Mouse (Mus musculus): ENCODE measurements around the gene Kcnab2.

The Kcnab2 gene

DNA sequence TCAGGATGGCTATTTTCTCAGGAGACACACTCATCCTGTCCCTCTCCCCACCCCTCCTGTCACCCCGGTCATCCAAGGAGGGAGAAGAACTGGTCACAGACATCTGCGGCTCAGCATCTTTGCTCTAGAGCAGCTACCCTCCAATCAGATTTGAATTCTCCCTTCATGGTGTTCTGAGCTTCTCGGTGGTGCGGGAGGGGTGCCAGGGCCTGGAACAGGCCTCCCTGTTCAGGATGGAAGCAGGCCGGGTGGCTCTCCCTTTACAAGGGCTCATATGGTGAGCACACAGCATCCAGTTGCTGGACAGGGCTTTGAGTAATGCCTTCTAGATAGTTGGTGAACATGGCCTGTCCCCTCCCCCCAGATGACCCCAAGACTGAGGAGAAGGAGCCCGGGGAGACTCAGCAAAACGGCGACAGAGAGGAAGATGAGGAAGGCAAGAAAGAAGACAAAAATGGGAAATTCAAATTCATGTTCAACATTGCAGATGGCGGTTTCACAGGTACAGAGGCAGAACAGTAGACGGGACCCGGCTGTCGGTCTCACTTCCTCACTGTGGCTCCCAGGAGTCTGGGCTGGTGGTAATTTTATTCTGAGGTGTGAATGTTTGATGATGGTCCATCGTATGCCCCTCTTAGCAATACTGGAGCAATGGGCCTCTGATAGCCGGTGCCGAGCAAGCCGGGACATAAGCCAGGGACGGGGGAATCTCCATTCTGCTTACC, 95.0 kb downstream of the Kcnab2 start:
- DNase-seq (ENCODE audit: low read depth): no peak

- DNase-seq (ENCODE audit: low read depth): no peak
Observed at GRCm38 (mm10) chr4:152365228-152365627, 112.4 kb downstream of the Kcnab2 start.

DNA sequence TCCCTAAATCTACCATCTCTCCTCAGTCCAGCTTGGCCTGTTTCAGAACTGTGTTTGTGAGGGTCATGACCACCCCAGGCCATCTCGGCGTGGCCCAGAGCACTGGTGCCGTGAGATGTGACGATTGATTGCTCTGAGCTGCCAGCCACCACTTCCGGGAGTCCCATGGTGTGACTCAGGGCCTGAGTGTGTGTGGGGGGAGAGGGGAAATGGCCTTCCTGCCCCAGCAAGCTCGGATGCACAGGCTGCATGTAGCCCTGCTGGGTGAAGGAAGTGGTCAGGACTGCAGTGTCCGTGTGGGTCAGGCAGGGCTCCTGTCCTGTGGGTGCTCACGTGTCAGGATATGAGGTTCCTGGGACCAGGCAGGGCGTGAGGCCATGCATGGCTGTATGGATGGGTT, 115.5 kb downstream of the Kcnab2 start:
- no peak for DNase-seq (ENCODE audit: low read depth)

DNA sequence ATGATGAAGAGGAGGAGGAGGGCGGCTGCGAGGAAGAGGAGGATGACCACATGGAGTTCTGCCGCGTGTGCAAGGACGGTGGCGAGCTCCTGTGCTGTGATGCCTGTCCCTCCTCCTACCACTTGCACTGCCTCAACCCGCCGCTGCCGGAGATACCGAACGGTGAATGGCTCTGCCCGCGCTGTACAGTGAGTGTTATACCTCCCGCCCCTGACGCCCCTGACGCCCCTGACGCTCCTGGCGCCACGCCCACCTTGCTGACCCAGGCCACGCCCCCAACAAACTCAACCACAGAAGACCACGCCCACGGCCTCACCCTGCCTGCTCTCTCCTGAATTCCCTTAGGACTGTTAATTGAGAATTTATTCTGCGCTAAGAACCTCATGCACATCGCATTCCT, 116.8 kb downstream of the Kcnab2 start:
- no peak for DNase-seq (ENCODE audit: low read depth)

DNA sequence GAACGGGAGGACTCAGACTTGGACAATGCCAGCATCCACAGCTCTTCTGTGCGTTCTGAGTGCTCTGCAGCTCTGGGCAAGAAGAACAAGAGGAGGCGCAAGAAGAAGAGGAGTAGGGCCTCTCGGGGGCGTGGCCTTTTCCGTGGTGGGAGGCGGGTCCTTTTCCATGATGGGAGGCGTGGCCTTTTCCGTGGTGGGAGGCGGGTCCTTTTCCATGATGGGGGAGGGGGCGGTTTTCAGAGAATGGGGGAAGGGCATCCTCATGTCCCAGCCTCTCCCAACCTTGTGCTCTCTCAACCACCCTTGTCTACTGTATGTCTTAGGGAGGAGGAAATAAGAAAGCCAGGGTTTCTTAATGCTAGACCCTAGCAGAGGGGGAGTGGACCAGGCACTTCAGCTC, 118.0 kb downstream of the Kcnab2 start:
- DNase-seq (ENCODE audit: low read depth): no peak

DNA sequence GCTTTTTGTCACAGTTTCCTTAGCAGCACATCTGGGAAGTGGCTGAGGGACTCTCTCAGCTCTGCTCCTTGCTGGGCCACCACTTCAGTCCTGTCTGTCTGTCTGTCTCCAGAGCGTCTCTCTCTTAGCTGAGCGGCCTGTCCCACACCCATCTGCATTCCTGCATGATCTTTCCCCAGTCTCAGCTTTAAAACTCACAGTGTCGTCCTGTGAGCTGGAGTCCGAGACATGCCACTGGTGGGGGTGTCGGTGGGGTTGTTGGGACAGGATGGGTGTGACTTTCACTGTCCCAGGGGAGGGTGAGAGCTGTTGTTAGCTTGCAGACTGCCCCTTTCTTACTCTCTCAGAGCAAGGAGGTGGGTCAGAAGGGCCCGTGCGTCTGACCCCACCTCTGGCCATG, 122.0 kb downstream of the Kcnab2 start:
- DNase-seq (ENCODE audit: low read depth): no peak

DNA sequence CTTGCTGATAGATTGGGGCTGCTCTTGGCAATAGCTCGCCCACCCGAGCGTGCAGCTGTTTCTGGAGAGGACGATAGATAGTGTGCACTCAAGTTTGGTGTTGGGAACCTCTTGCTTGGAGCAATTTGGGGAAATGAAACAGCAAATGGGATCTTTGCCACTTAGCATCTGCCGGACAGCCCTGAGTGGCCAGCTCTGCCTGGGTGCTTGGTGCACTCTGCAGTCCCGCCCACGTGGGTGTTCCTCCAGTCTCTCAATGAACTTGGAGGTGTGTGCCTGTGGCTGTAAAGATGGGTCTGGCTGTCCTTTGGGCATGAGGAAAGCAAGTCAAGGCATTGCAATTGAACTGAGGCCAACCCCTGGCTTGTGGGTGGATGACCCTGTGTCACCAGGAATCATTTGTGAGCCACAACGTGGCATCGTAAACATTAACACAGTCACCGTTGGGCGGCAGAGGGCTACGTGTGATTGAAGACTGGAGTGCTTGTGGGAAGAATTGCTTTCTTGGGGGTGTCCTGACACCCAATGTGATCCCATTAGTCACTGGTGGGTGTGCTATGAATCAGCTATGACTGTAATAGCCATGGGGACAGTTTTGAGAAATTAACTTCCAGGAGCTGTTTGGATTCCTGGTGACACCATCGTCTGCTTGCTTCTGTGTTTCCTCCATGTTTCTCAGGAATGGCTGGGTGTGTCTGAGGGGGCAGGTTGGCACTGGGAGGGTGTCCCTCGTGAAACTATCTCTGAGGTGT, 123.6 kb downstream of the Kcnab2 start:
- DNase-seq (ENCODE audit: low read depth): no peak

- no peak for DNase-seq (ENCODE audit: low read depth)
Observed at GRCm38 (mm10) chr4:152351422-152352305, 126.0 kb downstream of the Kcnab2 start.

- no peak for DNase-seq (ENCODE audit: low read depth)
Observed at GRCm38 (mm10) chr4:152350722-152351421, 126.8 kb downstream of the Kcnab2 start.

- no peak for DNase-seq (ENCODE audit: low read depth)
Observed at GRCm38 (mm10) chr4:152349837-152350381, 127.8 kb downstream of the Kcnab2 start.

- no peak for DNase-seq (ENCODE audit: low read depth)
Observed at GRCm38 (mm10) chr4:152345120-152345889, 132.4 kb downstream of the Kcnab2 start.

DNA sequence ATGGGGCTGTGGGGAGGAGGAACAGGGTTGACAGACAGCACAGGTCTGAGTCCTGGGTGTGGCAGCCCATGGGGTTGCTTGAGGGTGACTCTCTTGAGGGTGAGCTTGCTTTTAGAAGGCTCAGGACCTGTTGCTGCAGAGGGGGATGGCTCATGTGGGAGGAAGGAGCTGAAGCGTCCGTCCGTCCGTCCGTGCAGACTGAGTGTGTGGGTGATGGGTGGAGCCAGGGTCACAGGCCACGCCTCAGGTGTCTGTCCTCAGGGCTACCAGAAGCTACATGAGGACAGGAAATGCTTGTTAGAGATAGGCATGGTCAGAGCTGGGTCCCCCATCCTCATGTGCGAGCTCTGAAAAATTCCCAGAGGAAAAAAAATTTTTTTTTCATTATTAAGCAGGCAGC, 133.0 kb downstream of the Kcnab2 start:
- DNase-seq (ENCODE audit: low read depth): no peak

- DNase-seq (ENCODE audit: low read depth): no peak
Observed at GRCm38 (mm10) chr4:152343296-152343695, 134.4 kb downstream of the Kcnab2 start.
